In genomic region chr11:90170014-90170320, GRCm38 (mm10) we compare ENCODE assay signal across 8 mouse cellular contexts. TPM values are rescaled to one million over a fixed set of nuclear protein-coding genes. Genes with fewer than 3 reads are reported as not detected.
DNase-seq lines count a peak whose midpoint lies in the region; ATAC-seq and TF ChIP-seq lines count a peak whose summit lies in the region.

No protein-coding gene starts in this region.

- intact Hi-C loops in gastrocnemius, adult 2 months (cut with DNase I): loop anchor here (1.0 kb wide), 1 partner anchor 181 kb away; no protein-coding TSS in a partner anchor

- H3K4me3 ChIP-seq in testis, adult 2 months (ENCODE audit: control insufficient read depth, low read depth, low read length): peak overlapping the region; percentile 13; the same call in 1 of the 2 replicates
- H3K4me3 ChIP-seq in gastrocnemius, adult 2 months: peak overlapping the region; percentile 64
- H3K4me3 ChIP-seq in intestine, embryonic 15.5 days (replicated peaks): peak overlapping the region; percentile 18
- peak overlapping the region; percentile 14; the same call in 1 of the 2 replicates for H3K4me3 ChIP-seq in limb, embryonic 10.5 days
- H3K4me3 ChIP-seq in midbrain, embryonic 11.5 days (ENCODE audit: low read depth, low read length): no peak overlapping the region; the same call in 1 of the 2 replicates
- peak overlapping the region; percentile 11; the same call in 1 of the 2 replicates for H3K4me3 ChIP-seq in stomach, embryonic 14.5 days (ENCODE audit: low read depth, low read length)

- DNase-seq in testis, postnatal 14 days (ENCODE audit: low spot score): no peak
- peak; percentile 70 to 75 for DNase-seq in cerebellum, postnatal 14 days
- DNase-seq in gastrocnemius, adult 2 months: peak; percentile 58
- DNase-seq in limb, embryonic 10.5 days (ENCODE audit: low spot score): peak; percentile 81
- DNase-seq in midbrain, embryonic 11.5 days (ENCODE audit: low spot score, missing footprints): peak; percentile 96

- no peaks in the 10 kb centered on the region for H3K36me3 ChIP-seq in testis, adult 2 months (ENCODE audit: control insufficient read depth, insufficient read depth, low read length)
- H3K36me3 ChIP-seq in intestine, embryonic 15.5 days: no peaks in the 10 kb centered on the region
- no peaks in the 10 kb centered on the region for H3K36me3 ChIP-seq in limb, embryonic 10.5 days
- no peaks in the 10 kb centered on the region for H3K36me3 ChIP-seq in midbrain, embryonic 11.5 days (ENCODE audit: control insufficient read depth, insufficient read depth, low read length)
- H3K36me3 ChIP-seq in stomach, embryonic 14.5 days (ENCODE audit: control insufficient read depth, insufficient read depth, low read length): no peaks in the 10 kb centered on the region

- 4% methylated on average over 7 of the region's 7 CpGs for WGBS in intestine, embryonic 15.5 days
- WGBS in limb, embryonic 10.5 days: 3% methylated on average over 7 of the region's 7 CpGs
- 2% methylated on average over 7 of the region's 7 CpGs for WGBS in midbrain, embryonic 11.5 days
- WGBS in stomach, embryonic 14.5 days: 1% methylated on average over 7 of the region's 7 CpGs

- no peak overlapping the region for H3K9ac ChIP-seq in intestine, embryonic 15.5 days
- peak overlapping the region; percentile 54 for H3K9ac ChIP-seq in midbrain, embryonic 11.5 days (ENCODE audit: low read length)
- H3K9ac ChIP-seq in stomach, embryonic 14.5 days (replicated peaks; ENCODE audit: low read depth, low read length): no peak overlapping the region

- peaks cover 3% of the 10 kb centered on the region; the same call in 1 of the 2 replicates for H3K4me1 ChIP-seq in testis, adult 2 months (ENCODE audit: control insufficient read depth, insufficient read depth, low read length)
- H3K4me1 ChIP-seq in intestine, embryonic 15.5 days (replicated peaks): no peaks in the 10 kb centered on the region
- 0 out of 2 replicates have a peak, but pooled peaks cover 4% of the 10 kb centered on the region for H3K4me1 ChIP-seq in limb, embryonic 10.5 days
- H3K4me1 ChIP-seq in midbrain, embryonic 11.5 days (ENCODE audit: control insufficient read depth, insufficient read depth, low read length): no peaks in the 10 kb centered on the region
- H3K4me1 ChIP-seq in stomach, embryonic 14.5 days (ENCODE audit: control insufficient read depth, insufficient read depth, low read length): no peaks in the 10 kb centered on the region

- TF ChIP-seq POLR2A in testis, adult 2 months (IDR thresholded peaks at IDR 0.05; ENCODE audit: control insufficient read depth, low read depth, low read length): no peak

- H3K27me3 ChIP-seq in testis, adult 2 months (ENCODE audit: control insufficient read depth, insufficient read depth, low read length): no peaks in the 10 kb centered on the region
- H3K27me3 ChIP-seq in intestine, embryonic 15.5 days (replicated peaks): no peaks in the 10 kb centered on the region
- no peaks in the 10 kb centered on the region for H3K27me3 ChIP-seq in limb, embryonic 10.5 days (ENCODE audit: low read depth, poor library complexity, severe bottlenecking)
- H3K27me3 ChIP-seq in midbrain, embryonic 11.5 days (ENCODE audit: control insufficient read depth, insufficient read depth, low read length): no peaks in the 10 kb centered on the region
- no peaks in the 10 kb centered on the region for H3K27me3 ChIP-seq in stomach, embryonic 14.5 days (ENCODE audit: control insufficient read depth, insufficient read depth, low read length)

- no peaks in the 10 kb centered on the region for H3K9me3 ChIP-seq in intestine, embryonic 15.5 days
- H3K9me3 ChIP-seq in limb, embryonic 10.5 days (replicated peaks): no peaks in the 10 kb centered on the region
- H3K9me3 ChIP-seq in midbrain, embryonic 11.5 days (ENCODE audit: control insufficient read depth, low read length): no peaks in the 10 kb centered on the region
- H3K9me3 ChIP-seq in stomach, embryonic 14.5 days (ENCODE audit: control insufficient read depth, low read depth, low read length): no peaks in the 10 kb centered on the region

- peak; percentile 85; the same call in 1 of the 2 replicates for TF ChIP-seq CTCF in testis, adult 2 months (IDR thresholded peaks at IDR 0.05; ENCODE audit: control insufficient read depth, insufficient read depth, insufficient replicate concordance, low read depth, low read length)
- TF ChIP-seq CTCF in gastrocnemius, adult 2 months (IDR thresholded peaks at IDR 0.05): no peak; the same call in 1 of the 2 replicates

- H3K4me2 ChIP-seq in intestine, embryonic 15.5 days (replicated peaks): peak overlapping the region; percentile 59
- H3K4me2 ChIP-seq in midbrain, embryonic 11.5 days: peak overlapping the region; percentile 42
- H3K4me2 ChIP-seq in stomach, embryonic 14.5 days (replicated peaks; ENCODE audit: low read depth, low read length): peak overlapping the region; percentile 35

- ATAC-seq in intestine, embryonic 15.5 days: peak; percentile 83
- ATAC-seq in midbrain, embryonic 11.5 days (ENCODE audit: low FRiP score): peak; percentile 85
- peak; percentile 69; the same call in 1 of the 2 replicates for ATAC-seq in stomach, embryonic 14.5 days (ENCODE audit: insufficient number of reproducible peaks, insufficient read depth, low FRiP score, low read depth)

- no peak overlapping the region for H3K27ac ChIP-seq in testis, adult 2 months (ENCODE audit: control insufficient read depth, insufficient read depth, low read depth, low read length)
- peak overlapping the region; percentile 73 for H3K27ac ChIP-seq in gastrocnemius, adult 2 months
- no peak overlapping the region for H3K27ac ChIP-seq in intestine, embryonic 15.5 days
- H3K27ac ChIP-seq in limb, embryonic 10.5 days: no peak overlapping the region
- no peak overlapping the region for H3K27ac ChIP-seq in midbrain, embryonic 11.5 days (ENCODE audit: low read depth, low read length)
- no peak overlapping the region for H3K27ac ChIP-seq in stomach, embryonic 14.5 days (ENCODE audit: low read length)

RNA-seq across cellular contexts. Expression of gene Gm45716, which starts 17.5 kb away (rescaled TPM):
- 0.55 and 0.63 TPM in 2 replicates for polyA plus RNA-seq in testis, adult 2 months (2012; rRNA removed)
- total RNA-seq in gastrocnemius, adult 2 months (2021): 1 to 10 TPM; 1.2 to 2.7 TPM
- polyA plus RNA-seq in intestine, embryonic 15.5 days (2015; fragmentation: Nextera tagmentation; extraction: Ambion mirVana): 9.8 and 12.3 TPM in 2 replicates
- 12.7 and 13.9 TPM in 2 replicates for polyA plus RNA-seq in limb, embryonic 10.5 days (2016; fragmentation: Nextera tagmentation; extraction: Ambion mirVana)
- polyA plus RNA-seq in midbrain, embryonic 11.5 days (2014; fragmentation: Nextera tagmentation; extraction: Ambion mirVana): 19.3 and 20.4 TPM in 2 replicates
- 10.9 and 12.3 TPM in 2 replicates for polyA plus RNA-seq in stomach, embryonic 14.5 days (2014; fragmentation: Nextera tagmentation; extraction: Ambion mirVana)
